Mouse (Mus musculus): Measurements from ENCODE around the gene 1700018B08Rik.

- TF ChIP-seq CTCF (IDR thresholded peaks at IDR 0.05; ENCODE audit: control insufficient read depth, insufficient read depth, insufficient read length), result no peak
- TF ChIP-seq MYOG (IDR thresholded peaks at IDR 0.05; ENCODE audit: control insufficient read depth, extremely low read depth, insufficient read length), result no peak
- TF ChIP-seq USF1 (IDR thresholded peaks at IDR 0.05; ENCODE audit: low read depth), result no peak
Measured at GRCm38 (mm10) chr8:121542901-121543300, 1.2 kb downstream of the 1700018B08Rik start.
